Mouse (Mus musculus) intestine, embryonic 16.5 days (tissue): ENCODE data around the gene Scp2d1. TPM values are rescaled to one million over a fixed set of nuclear protein-coding genes. Genes with fewer than 3 reads are reported as not detected.

ENCODE experiments used
- polyA plus RNA-seq: library from polyadenylated mRNA; unstranded; fragments of >200 nt; fragmentation: Nextera tagmentation; extraction: Ambion mirVana; gene quantifications from 2 replicates; pipeline ENCODE4 v1.2.1, GENCODE M21; 2015

Scp2d1 gene
- polyA plus RNA-seq, 1 experiment from 2014 or later = not detected

Other genes starting within 250 kb of the Scp2d1 start
- 35.0 and 36.2 TPM in 2 replicates for gene Smim26, start 229.6 kb upstream of the Scp2d1 start, polyA plus RNA-seq
- 46.7 and 50.0 TPM in 2 replicates for gene Dtd1, start 223.8 kb upstream of the Scp2d1 start, polyA plus RNA-seq